ENCODE assay signal across 8 mouse cellular contexts in the genomic region with DNA sequence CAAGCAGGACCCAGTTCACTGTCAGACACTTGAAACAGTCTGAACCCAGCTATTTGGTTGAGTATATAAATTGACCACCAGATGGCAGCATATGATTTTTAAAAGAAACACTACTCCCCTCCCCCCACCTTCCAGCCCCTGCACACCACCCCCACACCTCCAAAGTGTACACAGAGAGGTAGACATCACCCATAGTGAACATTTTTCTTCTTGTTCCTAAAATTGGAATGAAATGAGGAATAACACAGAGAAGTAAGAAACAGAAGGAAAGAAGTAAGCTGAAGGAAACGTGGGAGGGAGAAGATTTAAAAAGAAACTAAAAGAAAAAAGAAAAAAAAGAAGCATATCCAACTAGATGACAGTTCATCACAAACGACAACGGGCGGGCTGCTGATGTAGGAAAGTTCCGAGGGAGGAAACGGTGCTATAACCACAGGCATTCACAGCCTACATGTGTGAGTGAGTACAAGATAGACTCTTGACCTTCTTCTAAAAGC.
DNase-seq lines count a peak whose midpoint lies in the region; ATAC-seq and TF ChIP-seq lines count a peak whose summit lies in the region.

No protein-coding gene starts in this region.

- no peak overlapping the region for H3K9ac ChIP-seq in neural tube, embryonic 13.5 days

- H3K4me3 ChIP-seq in E14TG2a.4 (replicated peaks; ENCODE audit: low read length): no peak overlapping the region
- H3K4me3 ChIP-seq in neural tube, embryonic 13.5 days: no peak overlapping the region

- no peak overlapping the region for H3K4me2 ChIP-seq in neural tube, embryonic 13.5 days

- TF ChIP-seq CTCF in E14TG2a.4 (conservative IDR thresholded peaks at IDR 0.05; ENCODE audit: low read length): peak; percentile 25

- 78% methylated on average over 6 of the region's 6 CpGs for WGBS in neural tube, embryonic 13.5 days

- H3K9me3 ChIP-seq in E14TG2a.4 (ENCODE audit: low read length): no peaks in the 10 kb centered on the region
- H3K9me3 ChIP-seq in neural tube, embryonic 13.5 days: no peaks in the 10 kb centered on the region

- peak; percentile 63; the same call in 1 of the 2 replicates for ATAC-seq in neural tube, embryonic 13.5 days (ENCODE audit: low read depth)

- H3K4me1 ChIP-seq in E14TG2a.4 (replicated peaks; ENCODE audit: low read depth, low read length): no peaks in the 10 kb centered on the region
- no peaks in the 10 kb centered on the region for H3K4me1 ChIP-seq in neural tube, embryonic 13.5 days (replicated peaks)

- H3K27ac ChIP-seq in neural tube, embryonic 13.5 days (replicated peaks): no peak overlapping the region

- no peaks in the 10 kb centered on the region for H3K36me3 ChIP-seq in E14TG2a.4 (ENCODE audit: insufficient read depth, low read length)
- H3K36me3 ChIP-seq in neural tube, embryonic 13.5 days: no peaks in the 10 kb centered on the region

- peak; percentile 34 for DNase-seq in layer of hippocampus, adult 11-12 months (ENCODE audit: low spot score)
- no peak for DNase-seq in layer of hippocampus, adult 8-10 months (ENCODE audit: low spot score in 2 of 2)
- peak; percentile 54 for DNase-seq in adipocyte (ENCODE audit: low spot score)
- DNase-seq in hindlimb bud, embryonic 11.5 days (ENCODE audit: extremely low spot score, low read depth, low spot score): peak; percentile 24
- DNase-seq in ovary, postnatal 10 days (ENCODE audit: low spot score): no peak
- no peak for DNase-seq in cerebellum, adult 11-12 months

- no peaks in the 10 kb centered on the region for H3K27me3 ChIP-seq in E14TG2a.4 (ENCODE audit: insufficient read depth, low read length)
- no peaks in the 10 kb centered on the region for H3K27me3 ChIP-seq in neural tube, embryonic 13.5 days

Comparison
In these comparisons a context has a peak if more than half of its experiments do, and no peak if none do; other contexts are left out.
1. DNase-seq: peak in layer of hippocampus, adult 11-12 months (single experiment), adipocyte (single experiment) and hindlimb bud, embryonic 11.5 days (single experiment); none in layer of hippocampus, adult 8-10 months (0 of 2), ovary, postnatal 10 days (single experiment) and cerebellum, adult 11-12 months (single experiment).